Mouse (Mus musculus): ENCODE measurements around the gene Dand5. TPM values are rescaled to one million over a fixed set of nuclear protein-coding genes. Genes with fewer than 3 reads are reported as not detected.

Gene Dand5
- polyA plus RNA-seq, 1 experiment from 2014 or later, result 6.2 TPM

Small RNAs within 50 kb of the gene (microRNA-seq; reads per million reads assigned to microRNA genes)
- 1.4 reads per million for gene Mir7069

Other genes with a start within 250 kb of the Dand5 start
- gene Ier2, start 160.0 kb downstream of the Dand5 start, polyA plus RNA-seq (2016; fragmentation: Nextera tagmentation; extraction: Ambion mirVana), result 63.4 and 68.1 TPM in 2 replicates
- 46.2 and 49.5 TPM in 2 replicates for gene Trmt1, start 136.5 kb downstream of the Dand5 start, polyA plus RNA-seq (2016; fragmentation: Nextera tagmentation; extraction: Ambion mirVana)
- gene Nacc1, start 135.0 kb downstream of the Dand5 start, polyA plus RNA-seq (2016; fragmentation: Nextera tagmentation; extraction: Ambion mirVana), result 20.9 and 21.3 TPM in 2 replicates
- 18.1 and 19.7 TPM in 2 replicates for gene Lyl1, start 121.4 kb downstream of the Dand5 start, polyA plus RNA-seq (2016; fragmentation: Nextera tagmentation; extraction: Ambion mirVana)
- gene G430095P16Rik, start 99.8 kb downstream of the Dand5 start, polyA plus RNA-seq (2016; fragmentation: Nextera tagmentation; extraction: Ambion mirVana), result 5.4 and 6.9 TPM in 2 replicates
- gene Nfix, start 22.5 kb downstream of the Dand5 start, polyA plus RNA-seq (2016; fragmentation: Nextera tagmentation; extraction: Ambion mirVana), result 9.2 and 10.9 TPM in 2 replicates
- gene Gadd45gip1, start 8.7 kb upstream of the Dand5 start, polyA plus RNA-seq (2016; fragmentation: Nextera tagmentation; extraction: Ambion mirVana), result 50.9 and 52.1 TPM in 2 replicates
- 129 and 131 TPM in 2 replicates for gene Rad23a, start 17.8 kb upstream of the Dand5 start, polyA plus RNA-seq (2016; fragmentation: Nextera tagmentation; extraction: Ambion mirVana)
- 747 and 767 TPM in 2 replicates for gene Calr, start 24.1 kb upstream of the Dand5 start, polyA plus RNA-seq (2016; fragmentation: Nextera tagmentation; extraction: Ambion mirVana)
- 53.6 and 59.2 TPM in 2 replicates for gene Farsa, start 34.2 kb upstream of the Dand5 start, polyA plus RNA-seq (2016; fragmentation: Nextera tagmentation; extraction: Ambion mirVana)
- 36.5 and 36.9 TPM in 2 replicates for gene Syce2, start 49.3 kb upstream of the Dand5 start, polyA plus RNA-seq (2016; fragmentation: Nextera tagmentation; extraction: Ambion mirVana)
- gene Gcdh, start 71.1 kb upstream of the Dand5 start, polyA plus RNA-seq (2016; fragmentation: Nextera tagmentation; extraction: Ambion mirVana), result 35.5 and 36.2 TPM in 2 replicates
- 12.1 and 17.9 TPM in 2 replicates for gene Klf1, start 79.1 kb upstream of the Dand5 start, polyA plus RNA-seq (2016; fragmentation: Nextera tagmentation; extraction: Ambion mirVana)
- 4.2 and 4.3 TPM in 2 replicates for gene Dnase2a, start 85.7 kb upstream of the Dand5 start, polyA plus RNA-seq (2016; fragmentation: Nextera tagmentation; extraction: Ambion mirVana)
- 0.13 and 0.24 TPM in 2 replicates for gene Mast1, start 114.5 kb upstream of the Dand5 start, polyA plus RNA-seq (2016; fragmentation: Nextera tagmentation; extraction: Ambion mirVana)
- 0.20 and 0.31 TPM in 2 replicates for gene Rtbdn, start 124.2 kb upstream of the Dand5 start, polyA plus RNA-seq (2016; fragmentation: Nextera tagmentation; extraction: Ambion mirVana)
- not detected in 2 replicates for gene Gm49661, start 146.6 kb upstream of the Dand5 start, polyA plus RNA-seq (2016; fragmentation: Nextera tagmentation; extraction: Ambion mirVana)
- gene Prdx2, start 146.8 kb upstream of the Dand5 start, polyA plus RNA-seq (2016; fragmentation: Nextera tagmentation; extraction: Ambion mirVana), result 638 and 672 TPM in 2 replicates
- 77.1 and 79.0 TPM in 2 replicates for gene Rnaseh2a, start 146.9 kb upstream of the Dand5 start, polyA plus RNA-seq (2016; fragmentation: Nextera tagmentation; extraction: Ambion mirVana)
- gene Junb, start 155.9 kb upstream of the Dand5 start, polyA plus RNA-seq (2016; fragmentation: Nextera tagmentation; extraction: Ambion mirVana), result 11.9 and 13.2 TPM in 2 replicates
- 7.2 and 7.7 TPM in 2 replicates for gene Hook2, start 167.8 kb upstream of the Dand5 start, polyA plus RNA-seq (2016; fragmentation: Nextera tagmentation; extraction: Ambion mirVana)
- not detected in 2 replicates for gene Best2, start 191.7 kb upstream of the Dand5 start, polyA plus RNA-seq (2016; fragmentation: Nextera tagmentation; extraction: Ambion mirVana)
- gene Asna1, start 202.5 kb upstream of the Dand5 start, polyA plus RNA-seq (2016; fragmentation: Nextera tagmentation; extraction: Ambion mirVana), result 114 and 118 TPM in 2 replicates
- gene Trir, start 204.0 kb upstream of the Dand5 start, polyA plus RNA-seq (2016; fragmentation: Nextera tagmentation; extraction: Ambion mirVana), result 102 and 109 TPM in 2 replicates
- 28.8 and 34.4 TPM in 2 replicates for gene Tnpo2, start 214.1 kb upstream of the Dand5 start, polyA plus RNA-seq (2016; fragmentation: Nextera tagmentation; extraction: Ambion mirVana)
- 17.3 and 18.8 TPM in 2 replicates for gene Fbxw9, start 237.2 kb upstream of the Dand5 start, polyA plus RNA-seq (2016; fragmentation: Nextera tagmentation; extraction: Ambion mirVana)
- gene Gm5741, start 245.2 kb upstream of the Dand5 start, polyA plus RNA-seq (2016; fragmentation: Nextera tagmentation; extraction: Ambion mirVana), result not detected in 2 replicates
- gene Dhps, start 248.9 kb upstream of the Dand5 start, polyA plus RNA-seq (2016; fragmentation: Nextera tagmentation; extraction: Ambion mirVana), result 50.4 and 60.9 TPM in 2 replicates

Measured in heart, embryonic 12.5 days (tissue).